Mouse (Mus musculus): ENCODE data around the gene Slc1a2.

DNA sequence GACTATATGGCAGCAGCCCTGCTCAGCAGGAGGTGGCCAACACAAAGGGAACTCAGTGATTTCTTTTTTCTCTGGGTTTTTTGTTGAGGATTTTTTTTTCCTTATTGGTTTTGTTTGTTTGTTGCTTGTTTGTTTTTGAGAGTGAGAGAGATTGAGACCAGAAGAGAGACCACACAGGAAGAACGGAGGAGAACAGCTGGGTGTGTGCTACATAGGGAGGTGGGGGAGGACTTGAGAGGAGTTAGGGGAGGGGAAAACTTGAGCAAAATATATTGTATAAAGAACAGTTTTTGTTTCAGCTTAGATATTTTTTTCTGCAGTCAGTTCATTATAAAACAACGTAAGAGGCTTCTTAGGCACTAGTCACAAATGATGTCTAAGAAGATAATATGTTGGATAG, 139.7 kb downstream of the Slc1a2 start:
- TF ChIP-seq CTCF (IDR thresholded peaks at IDR 0.05; ENCODE audit: low read depth) (no peak), EP300 (IDR thresholded peaks at IDR 0.05; ENCODE audit: low read depth) (no peak)
